Mouse (Mus musculus): ENCODE results near the gene Zkscan17. TPM values are rescaled to one million over a fixed set of nuclear protein-coding genes. Genes with fewer than 3 reads are reported as not detected.

The Zkscan17 gene
- total and polyA plus RNA-seq, 3 experiments: 8.9 to 49.9 (median 36.8) TPM

- dilution Hi-C loops (cut with MboI; ENCODE audit: extremely low pct_ligation_motif_present, extremely low pct_unique_long_range_greater_than_20kb, low sequenced_read_pairs): no loop called here
- H3K79me2 ChIP-seq (replicated peaks; ENCODE audit: control insufficient read depth, extremely low read depth, insufficient read depth, poor library complexity, severe bottlenecking): no peaks in the 10 kb centered on the region; the same call in 1 of the 2 replicates
- no peaks in the 10 kb centered on the region for H3K9me3 ChIP-seq (replicated peaks; ENCODE audit: low read length)
- H3K9ac ChIP-seq (ENCODE audit: insufficient read depth, low read depth): peak within 1 kb of the TSS; percentile 57
- peak within 1 kb of the TSS; percentile 64 for H3K4me2 ChIP-seq (ENCODE audit: insufficient read depth, low read depth, poor library complexity, severe bottlenecking)
- no peaks in the 10 kb centered on the region for H3K27me3 ChIP-seq (replicated peaks)
- peak within 1 kb of the TSS; percentile 29; the same call in 1 of the 2 replicates for H3K27ac ChIP-seq (ENCODE audit: insufficient read depth, low read depth)
- in situ Hi-C loops (cut with MboI; ENCODE audit: low pct_ligation_motif_present, low pct_unique_long_range_greater_than_20kb, low sequenced_read_pairs): no loop called here
- TF ChIP-seq SIN3A (IDR thresholded peaks at IDR 0.05; ENCODE audit: low read length): no peak
- no peak for TF ChIP-seq NELFE (IDR thresholded peaks at IDR 0.05; ENCODE audit: low read depth, low read length)
- TF ChIP-seq CHD1 (IDR thresholded peaks at IDR 0.05; ENCODE audit: low read depth, low read length): no peak
- no peak for TF ChIP-seq PAX5 (IDR thresholded peaks at IDR 0.05; ENCODE audit: low read length)
- TF ChIP-seq POLR2A (IDR thresholded peaks at IDR 0.05; ENCODE audit: low read depth, low read length): no peak
- TF ChIP-seq MYC (IDR thresholded peaks at IDR 0.05; ENCODE audit: low read depth, low read length): no peak
- no peak for TF ChIP-seq MXI1 (IDR thresholded peaks at IDR 0.05; ENCODE audit: low read depth, low read length)
- TF ChIP-seq ETS1 (conservative IDR thresholded peaks at IDR 0.05; ENCODE audit: low read depth, low read length): no peak
- TF ChIP-seq ZKSCAN1 (IDR thresholded peaks at IDR 0.05; ENCODE audit: borderline replicate concordance, low read depth, low read length): no peak
- TF ChIP-seq KAT2A (IDR thresholded peaks at IDR 0.05; ENCODE audit: insufficient replicate concordance, low read length): no peak
- H3K4me1 ChIP-seq (ENCODE audit: control insufficient read depth in 1 of 2, insufficient read depth in 2 of 2): peaks cover 19 to 37% of the 10 kb centered on the region in 2 experiments
- H3K36me3 ChIP-seq (replicated peaks in 1 of 2; ENCODE audit: control insufficient read depth in 1 of 2, insufficient read depth in 1 of 2, low read length in 1 of 2): peaks cover 31 to 61% of the 10 kb centered on the region in 2 experiments
- no peak for DNase-seq (ENCODE audit: extremely low read depth)
- H3K4me3 ChIP-seq (replicated peaks in 1 of 3; ENCODE audit: low read depth in 2 of 3, low read length in 2 of 3, poor library complexity in 1 of 3): peak within 1 kb of the TSS; percentile 77 to 95 (median 84)
Measured at GRCm38 (mm10) chr11:59451086-59451485, 75.5 kb downstream of the Zkscan17 start, which contains the start of gene Snap47. Snap47 (minus strand) TSS chr11:59451186.

GRCm38 (mm10) chr11:59450230-59450771 is 76.2 kb downstream of the Zkscan17 start:
- Histone ChIP-seq H3K36me3 (replicated peaks in 1 of 2; ENCODE audit: control insufficient read depth in 1 of 2, insufficient read depth in 1 of 2, low read length in 1 of 2) (peaks cover 24 to 60% of the 10 kb centered on the region in 2 experiments), H3K27me3 (replicated peaks) (no peaks in the 10 kb centered on the region), H3K4me1 (ENCODE audit: control insufficient read depth in 1 of 2, insufficient read depth in 2 of 2) (peaks cover 19 to 37% of the 10 kb centered on the region in 2 experiments), H3K27ac (ENCODE audit: insufficient read depth, low read depth) (peak overlapping the region; percentile 29; the same call in 1 of the 2 replicates), H3K9me3 (replicated peaks; ENCODE audit: low read length) (no peaks in the 10 kb centered on the region), H3K9ac (ENCODE audit: insufficient read depth, low read depth) (peak overlapping the region; percentile 57), H3K79me2 (replicated peaks; ENCODE audit: control insufficient read depth, extremely low read depth, insufficient read depth, poor library complexity, severe bottlenecking) (no peaks in the 10 kb centered on the region; the same call in 1 of the 2 replicates), H3K4me2 (ENCODE audit: insufficient read depth, low read depth, poor library complexity, severe bottlenecking) (peak overlapping the region; percentile 64), H3K4me3 (replicated peaks in 1 of 3; ENCODE audit: low read depth in 2 of 3, low read length in 2 of 3, poor library complexity in 1 of 3) (peak overlapping the region; percentile 77 to 95 (median 84))
- in situ Hi-C loops (cut with MboI; ENCODE audit: low pct_ligation_motif_present, low pct_unique_long_range_greater_than_20kb, low sequenced_read_pairs) (no loop called here), dilution Hi-C loops (cut with MboI; ENCODE audit: extremely low pct_ligation_motif_present, extremely low pct_unique_long_range_greater_than_20kb, low sequenced_read_pairs) (no loop called here)
- TF ChIP-seq MXI1 (IDR thresholded peaks at IDR 0.05; ENCODE audit: low read depth, low read length) (peak; percentile 13; the same call in 1 of the 2 replicates), UBTF (IDR thresholded peaks at IDR 0.05; ENCODE audit: low read depth, low read length) (0 out of 2 replicates have a peak, but pooled peaks have one; percentile 40), KAT2A (IDR thresholded peaks at IDR 0.05; ENCODE audit: insufficient replicate concordance, low read length) (no peak)
- DNase-seq (ENCODE audit: extremely low read depth): peak; percentile 29

GRCm38 (mm10) chr11:59449741-59450229 is 76.8 kb downstream of the Zkscan17 start, which contains the start of gene Jmjd4:
Jmjd4 (plus strand) TSS chr11:59450045.
- peaks cover 19 to 59% of the 10 kb centered on the region in 2 experiments for H3K36me3 ChIP-seq (replicated peaks in 1 of 2; ENCODE audit: control insufficient read depth in 1 of 2, insufficient read depth in 1 of 2, low read length in 1 of 2)
- in situ Hi-C loops (cut with MboI; ENCODE audit: low pct_ligation_motif_present, low pct_unique_long_range_greater_than_20kb, low sequenced_read_pairs): no loop called here
- TF ChIP-seq ZKSCAN1 (IDR thresholded peaks at IDR 0.05; ENCODE audit: borderline replicate concordance, low read depth, low read length) (no peak), KAT2A (IDR thresholded peaks at IDR 0.05; ENCODE audit: insufficient replicate concordance, low read length) (peak; percentile 71; the same call in 1 of the 2 replicates), MXI1 (IDR thresholded peaks at IDR 0.05; ENCODE audit: low read depth, low read length) (peak; percentile 69), SMC3 (IDR thresholded peaks at IDR 0.05; ENCODE audit: low read depth, low read length) (no peak), POLR2AphosphoS2 (IDR thresholded peaks at IDR 0.05; ENCODE audit: low read depth, low read length) (0 out of 2 replicates have a peak, but pooled peaks have one; percentile 58), POLR2A (IDR thresholded peaks at IDR 0.05; ENCODE audit: low read depth, low read length) (peak; percentile 93), CHD2 (IDR thresholded peaks at IDR 0.05; ENCODE audit: low read length) (peak; percentile 92), NRF1 (IDR thresholded peaks at IDR 0.05; ENCODE audit: low read depth, low read length) (peak; percentile 97), MYC (IDR thresholded peaks at IDR 0.05; ENCODE audit: low read depth, low read length) (peak; percentile 46; the same call in 1 of the 2 replicates), ELF1 (IDR thresholded peaks at IDR 0.05; ENCODE audit: low read depth, low read length) (peak; percentile 55; the same call in 1 of the 2 replicates), E2F4 (IDR thresholded peaks at IDR 0.05; ENCODE audit: insufficient replicate concordance, low read depth, low read length) (no peak), PAX5 (IDR thresholded peaks at IDR 0.05; ENCODE audit: low read length) (no peak), TCF12 (IDR thresholded peaks at IDR 0.05; ENCODE audit: low read depth, low read length) (peak; percentile 96), ETS1 (conservative IDR thresholded peaks at IDR 0.05; ENCODE audit: low read depth, low read length) (peak; percentile 57), ZMIZ1 (IDR thresholded peaks at IDR 0.05; ENCODE audit: low read depth, low read length) (peak; percentile 76), MEF2A (IDR thresholded peaks at IDR 0.05; ENCODE audit: borderline replicate concordance, low read depth, low read length) (peak; percentile 80), MAZ (IDR thresholded peaks at IDR 0.05; ENCODE audit: low read depth, low read length) (peak; percentile 89; the same call in 1 of the 2 replicates)

More at GRCm38 (mm10) chr11:59449741-59450229, 76.8 kb downstream of the Zkscan17 start, which contains the start of gene Jmjd4:
- dilution Hi-C loops (cut with MboI; ENCODE audit: extremely low pct_ligation_motif_present, extremely low pct_unique_long_range_greater_than_20kb, low sequenced_read_pairs): no loop called here
- Histone ChIP-seq H3K9me3 (replicated peaks; ENCODE audit: low read length) (no peaks in the 10 kb centered on the region), H3K79me2 (replicated peaks; ENCODE audit: control insufficient read depth, extremely low read depth, insufficient read depth, poor library complexity, severe bottlenecking) (no peaks in the 10 kb centered on the region; the same call in 1 of the 2 replicates), H3K27ac (ENCODE audit: insufficient read depth, low read depth) (peak within 1 kb of the TSS; percentile 60), H3K4me3 (replicated peaks in 1 of 3; ENCODE audit: low read depth in 2 of 3, low read length in 2 of 3, poor library complexity in 1 of 3) (peak within 1 kb of the TSS; percentile 77 to 95 (median 84)), H3K4me2 (ENCODE audit: insufficient read depth, low read depth, poor library complexity, severe bottlenecking) (peak within 1 kb of the TSS; percentile 80), H3K27me3 (replicated peaks) (no peaks in the 10 kb centered on the region), H3K9ac (ENCODE audit: insufficient read depth, low read depth) (peak within 1 kb of the TSS; percentile 62), H3K4me1 (ENCODE audit: control insufficient read depth in 1 of 2, insufficient read depth in 2 of 2) (peaks cover 19 to 37% of the 10 kb centered on the region in 2 experiments)
- DNase-seq (ENCODE audit: extremely low read depth): peak; percentile 93
